Mouse (Mus musculus): ENCODE results near the gene Ate1.

DNA sequence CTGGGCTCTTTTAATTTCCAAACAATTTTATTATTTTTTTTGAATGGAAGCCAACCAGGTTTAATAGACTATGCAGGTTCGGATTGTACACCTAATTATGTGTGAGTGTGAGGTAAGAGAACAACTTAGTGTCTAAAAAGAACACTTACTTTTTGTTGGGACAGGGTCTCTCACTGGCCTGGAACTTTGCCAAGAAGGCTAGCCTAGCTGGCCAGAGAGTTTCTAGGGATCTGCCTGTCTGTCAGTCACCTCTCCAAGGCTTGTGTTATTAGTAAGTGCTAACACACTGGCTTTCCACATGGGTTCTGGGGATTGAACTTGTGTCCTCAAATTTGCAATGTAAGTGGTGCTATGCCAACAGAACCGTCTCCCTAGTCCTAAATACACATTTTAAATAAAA, 116.8 kb downstream of the Ate1 start:
- no peak for TF ChIP-seq POLR2A (IDR thresholded peaks at IDR 0.05; ENCODE audit: insufficient read depth, low read depth, low read length)
- TF ChIP-seq CTCF (IDR thresholded peaks at IDR 0.05; ENCODE audit: insufficient read depth, low read depth, low read length) = no peak
